Mouse (Mus musculus) heart, postnatal 14 days (tissue): ENCODE measurements around the gene Vmn1r90. TPM values are rescaled to one million over a fixed set of nuclear protein-coding genes. Genes with fewer than 3 reads are reported as not detected.
"Not testable (repeated sequence)": the region's sequence is repeated elsewhere in the genome, so short reads cannot be mapped to it uniquely, and the experiment has no call there.

Experiments used
- DNase-seq, 2 experiments: peaks; one replicate each; pipeline ENCODE4 v3.0.0; 2021 to 2022
- intact Hi-C: fragments of 180-260 bp; cut with DNase I; formaldehyde crosslinking; loops from one replicate; pipeline ENCODE4 v1.15.1; 2025
- long read RNA-seq, 2 experiments: library from polyadenylated mRNA; stranded (forward); transcript quantifications; one replicate each; pipeline ENCODE4 v2.0.0; 2021
- total RNA-seq, 2 experiments: library from RNA; stranded (reverse); gene quantifications; 2 replicates each; pipeline ENCODE4 v1.2.3; 2021

Vmn1r90 gene
- total RNA-seq: under 1 TPM; 0.05 to 0.07 TPM
- long read RNA-seq, experiment 1: 0 reads
- long read RNA-seq, experiment 2: 0 reads

- intact Hi-C loops: no loop called here
Observed at GRCm38 (mm10) chr7:14563406-14563805, at the start of gene Vmn1r90. TSS of gene Vmn1r90 (minus strand) at chr7:14563506.

GRCm38 (mm10) chr7:14593009-14593408 lies 29.7 kb upstream of the Vmn1r90 start:
- intact Hi-C loops: not testable (repeated sequence)

More at GRCm38 (mm10) chr7:14563406-14563805, at the start of gene Vmn1r90:
- no peak for DNase-seq

GRCm38 (mm10) chr7:14552284-14552683 lies 11.0 kb downstream of the Vmn1r90 start:
- intact Hi-C loops: no loop called here
- DNase-seq: no peak

More at GRCm38 (mm10) chr7:14593009-14593408, 29.7 kb upstream of the Vmn1r90 start:
- not testable (repeated sequence) for DNase-seq

GRCm38 (mm10) chr7:14525280-14525679 lies 38.0 kb downstream of the Vmn1r90 start:
- intact Hi-C loops: no loop called here

GRCm38 (mm10) chr7:14522636-14523035 lies 40.7 kb downstream of the Vmn1r90 start:
- intact Hi-C loops: no loop called here
- no peak for DNase-seq

More at GRCm38 (mm10) chr7:14525280-14525679, 38.0 kb downstream of the Vmn1r90 start:
- DNase-seq: no peak

- intact Hi-C loops: loop anchor here (10.0 kb wide), 1 partner anchor 56 kb away; no protein-coding TSS in a partner anchor
- DNase-seq: no peak
Observed at GRCm38 (mm10) chr7:14518301-14518700, 45.0 kb downstream of the Vmn1r90 start.

Other genes with a start within 250 kb of the Vmn1r90 start
- gene Obox8, start 229.9 kb downstream of the Vmn1r90 start, total RNA-seq: not detected
- gene Sult2a8, start 116.7 kb downstream of the Vmn1r90 start, total RNA-seq: not detected
- gene Sult2a7, start 69.3 kb downstream of the Vmn1r90 start, total RNA-seq: not detected
- gene Obox7, start 96.0 kb upstream of the Vmn1r90 start, total RNA-seq: not detected